Mouse (Mus musculus): ENCODE data around the gene Gm10577.

DNA sequence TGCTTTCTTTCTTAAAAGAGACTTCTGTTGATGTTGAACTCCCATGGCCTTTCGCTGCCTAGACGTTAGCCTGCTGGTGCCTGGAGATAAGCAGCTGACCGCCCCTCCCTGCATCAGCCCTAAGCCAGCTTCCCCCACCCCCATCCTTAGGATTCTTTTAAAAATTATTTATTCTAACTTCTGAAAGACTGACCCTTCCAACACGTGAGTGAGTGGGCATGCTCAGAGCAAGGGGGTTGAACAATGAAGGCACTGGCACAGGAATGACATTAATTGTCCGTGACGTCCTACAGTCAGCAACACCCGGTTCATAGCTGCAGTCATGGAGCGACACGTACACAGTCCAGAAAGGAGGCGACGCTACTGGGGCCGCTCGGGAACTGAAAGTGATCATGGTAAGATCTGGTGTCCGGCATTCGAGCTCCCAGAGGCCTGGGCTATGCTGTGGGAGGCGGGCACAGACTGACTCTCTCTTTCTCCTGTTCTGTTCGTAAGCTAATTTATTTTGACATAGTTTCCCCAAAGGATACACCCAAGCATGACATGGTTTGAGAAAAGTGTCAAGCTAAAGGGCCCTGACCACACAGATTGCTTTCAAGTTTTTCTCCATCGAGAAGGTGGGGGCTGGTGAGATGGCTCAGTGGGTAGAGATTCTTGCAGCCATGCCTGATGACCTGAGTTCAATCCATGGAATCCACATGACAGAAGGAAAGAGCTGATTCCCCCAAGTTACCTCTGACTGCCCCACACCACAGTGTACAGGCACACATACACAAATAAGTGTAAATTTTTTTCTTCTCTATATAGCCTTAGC is 25.8 kb downstream of the Gm10577 start:
- no peak for TF ChIP-seq POLR2A (IDR thresholded peaks at IDR 0.05; ENCODE audit: insufficient read depth, low read depth, low read length)
- no peak for TF ChIP-seq CTCF (IDR thresholded peaks at IDR 0.05; ENCODE audit: insufficient read depth, low read depth, low read length)

Data from olfactory bulb, adult 2 months (tissue).